Mouse (Mus musculus) erythroblast, embryonic 14.5 days (primary cell): Measurements from ENCODE around the gene Gprc5c. TPM values are rescaled to one million over a fixed set of nuclear protein-coding genes. Genes with fewer than 3 reads are reported as not detected.

ENCODE experiments used
- H3K27me3 ChIP-seq: 2 replicates; pipeline ENCODE4 v1.6.1; 2012; ENCODE audit warnings: inconsistent platforms; ENCODE audit not compliant: control insufficient read depth
- H3K36me3 ChIP-seq: 2 replicates; pipeline ENCODE4 v1.6.1; 2012; ENCODE audit warnings: mild to moderate bottlenecking, inconsistent platforms; ENCODE audit not compliant: control insufficient read depth
- H3K4me1 ChIP-seq: 2 replicates; pipeline ENCODE4 v1.6.1; 2012; ENCODE audit warnings: inconsistent platforms; ENCODE audit not compliant: control insufficient read depth
- H3K4me3 ChIP-seq: replicated peaks from 2 replicates; pipeline ENCODE3; 2012; ENCODE audit warnings: moderate library complexity, mild to moderate bottlenecking, inconsistent platforms
- H3K9me3 ChIP-seq: 2 replicates; pipeline ENCODE4 v1.6.1; 2012; ENCODE audit warnings: low read length, inconsistent platforms, mixed read lengths; ENCODE audit not compliant: control insufficient read depth
- GATA1 ChIP-seq: IDR thresholded peaks from 2 replicates; pipeline ENCODE4 v1.6.1; 2012; ENCODE audit warnings: low read length, inconsistent platforms, mixed read lengths
- TAL1 ChIP-seq: IDR thresholded peaks from 3 replicates; pipeline ENCODE4 v1.6.1; 2012; ENCODE audit warnings: low read length, inconsistent platforms, mixed read lengths
- polyA plus RNA-seq: library from polyadenylated mRNA; stranded (reverse); fragments of >175 nt; gene quantifications from 2 replicates; pipeline ENCODE4 v1.2.3, GENCODE M21; 2012

The Gprc5c gene
- polyA plus RNA-seq, 1 experiment = 0.06 TPM

- Histone ChIP-seq H3K4me1 (peaks cover 12% of the 10 kb centered on the region), H3K27me3 (no peaks in the 10 kb centered on the region), H3K4me3 (no peak overlapping the region), H3K9me3 (peaks cover 2% of the 10 kb centered on the region; the same call in 1 of the 2 replicates), H3K36me3 (peaks cover 7% of the 10 kb centered on the region; the same call in 1 of the 2 replicates)
- TF ChIP-seq TAL1 (no peak), GATA1 (no peak)
Observed at GRCm38 (mm10) chr11:114862687-114863086, 11.7 kb downstream of the Gprc5c start.

- Histone ChIP-seq H3K27me3 (no peaks in the 10 kb centered on the region), H3K36me3 (peaks cover 10% of the 10 kb centered on the region; the same call in 1 of the 2 replicates), H3K4me3 (no peak overlapping the region), H3K4me1 (peaks cover 19% of the 10 kb centered on the region), H3K9me3 (no peaks in the 10 kb centered on the region)
- TF ChIP-seq GATA1 (no peak), TAL1 (no peak)
Observed at GRCm38 (mm10) chr11:114863918-114864420, 13.0 kb downstream of the Gprc5c start.

GRCm38 (mm10) chr11:114865999-114866398 is 15.0 kb downstream of the Gprc5c start:
- no peak overlapping the region for H3K4me3 ChIP-seq
- TF ChIP-seq GATA1 (no peak), TAL1 (no peak)
- no peaks in the 10 kb centered on the region for H3K27me3 ChIP-seq
- H3K9me3 ChIP-seq = no peaks in the 10 kb centered on the region
- peaks cover 19% of the 10 kb centered on the region for H3K4me1 ChIP-seq
- H3K36me3 ChIP-seq = peaks cover 17% of the 10 kb centered on the region; the same call in 1 of the 2 replicates

GRCm38 (mm10) chr11:114866486-114867360 is 15.8 kb downstream of the Gprc5c start:
- peaks cover 17% of the 10 kb centered on the region; the same call in 1 of the 2 replicates for H3K36me3 ChIP-seq
- H3K4me1 ChIP-seq = peaks cover 19% of the 10 kb centered on the region
- no peaks in the 10 kb centered on the region for H3K27me3 ChIP-seq
- no peak overlapping the region for H3K4me3 ChIP-seq
- H3K9me3 ChIP-seq = no peaks in the 10 kb centered on the region
- TF ChIP-seq TAL1 = no peak
- no peak for TF ChIP-seq GATA1

- Histone ChIP-seq H3K4me3 (no peak overlapping the region), H3K4me1 (peaks cover 19% of the 10 kb centered on the region), H3K9me3 (no peaks in the 10 kb centered on the region), H3K36me3 (peaks cover 17% of the 10 kb centered on the region; the same call in 1 of the 2 replicates), H3K27me3 (no peaks in the 10 kb centered on the region)
- TF ChIP-seq TAL1 = no peak
Observed at GRCm38 (mm10) chr11:114867361-114868235, 16.6 kb downstream of the Gprc5c start.

- Histone ChIP-seq H3K4me1 (peaks cover 24% of the 10 kb centered on the region), H3K27me3 (no peaks in the 10 kb centered on the region), H3K9me3 (no peaks in the 10 kb centered on the region), H3K36me3 (peaks cover 17% of the 10 kb centered on the region; the same call in 1 of the 2 replicates), H3K4me3 (no peak overlapping the region)
- no peak for TF ChIP-seq TAL1
- TF ChIP-seq GATA1 = no peak
Observed at GRCm38 (mm10) chr11:114868280-114868679, 17.3 kb downstream of the Gprc5c start.

- Histone ChIP-seq H3K4me1 (peaks cover 25% of the 10 kb centered on the region), H3K4me3 (no peak overlapping the region), H3K36me3 (peaks cover 10% of the 10 kb centered on the region; the same call in 1 of the 2 replicates), H3K9me3 (no peaks in the 10 kb centered on the region), H3K27me3 (no peaks in the 10 kb centered on the region)
- TF ChIP-seq GATA1 (no peak), TAL1 (no peak)
Observed at GRCm38 (mm10) chr11:114869787-114870186, 18.8 kb downstream of the Gprc5c start.

GRCm38 (mm10) chr11:114871540-114871939 is 20.6 kb downstream of the Gprc5c start:
- TF ChIP-seq TAL1 (no peak), GATA1 (no peak)
- Histone ChIP-seq H3K4me3 (no peak overlapping the region), H3K36me3 (peaks cover 10% of the 10 kb centered on the region; the same call in 1 of the 2 replicates), H3K4me1 (peaks cover 23% of the 10 kb centered on the region), H3K27me3 (no peaks in the 10 kb centered on the region), H3K9me3 (no peaks in the 10 kb centered on the region)
